Mouse (Mus musculus) midbrain, embryonic 13.5 days (tissue): ENCODE data around the gene Icam2. TPM values are rescaled to one million over a fixed set of nuclear protein-coding genes. Genes with fewer than 3 reads are reported as not detected.
"Not testable (repeated sequence)": the region's sequence is repeated elsewhere in the genome, so short reads cannot be mapped to it uniquely, and the experiment has no call there.

Experiments used
- ATAC-seq: fragments of 200-750 bp; cut with Nextera tagmentation; 2 replicates; pipeline ENCODE4 v1.8.0; 2017; ENCODE audit warnings: mild to moderate bottlenecking, moderate TSS enrichment, moderate library complexity
- H3K27ac ChIP-seq: fragments of 300-500 bp; sonication (generic); 2 replicates; pipeline ENCODE4 v1.5.1; 2015; ENCODE audit warnings: inconsistent platforms, mild to moderate bottlenecking, moderate library complexity
- H3K27me3 ChIP-seq: fragments of 300-500 bp; sonication (generic); 2 replicates; pipeline ENCODE4 v1.6.1; 2015; ENCODE audit warnings: mild to moderate bottlenecking, inconsistent platforms
- H3K36me3 ChIP-seq: fragments of 300-500 bp; sonication (generic); 2 replicates; pipeline ENCODE4 v1.6.1; 2015; ENCODE audit warnings: mild to moderate bottlenecking, inconsistent platforms
- H3K4me1 ChIP-seq: fragments of 300-500 bp; sonication (generic); replicated peaks from 2 replicates; pipeline ENCODE4 v1.6.1; 2015; ENCODE audit warnings: inconsistent platforms
- H3K4me2 ChIP-seq: fragments of 300-500 bp; sonication (generic); replicated peaks from 2 replicates; pipeline ENCODE4 v1.6.1; 2015; ENCODE audit warnings: moderate library complexity, mild to moderate bottlenecking, inconsistent platforms
- H3K4me3 ChIP-seq: fragments of 300-500 bp; sonication (generic); replicated peaks from 2 replicates; pipeline ENCODE4 v1.5.1; 2015; ENCODE audit warnings: mild to moderate bottlenecking, inconsistent platforms
- H3K9ac ChIP-seq: fragments of 300-500 bp; sonication (generic); replicated peaks from 2 replicates; pipeline ENCODE4 v1.6.1; 2015; ENCODE audit warnings: mild to moderate bottlenecking, inconsistent platforms
- H3K9me3 ChIP-seq: fragments of 300-500 bp; sonication (generic); 2 replicates; pipeline ENCODE4 v1.6.1; 2016; ENCODE audit warnings: mild to moderate bottlenecking, inconsistent platforms
- WGBS: fragments of 180-500 bp; shearing (Covaris S2); methylation state at CpG from one replicate; pipeline ENCODE4 v1.1.7; 2015; 5-methylcytosine and 5-hydroxymethylcytosine counted together
- polyA plus RNA-seq: library from polyadenylated mRNA; unstranded; fragments of >200 nt; fragmentation: Nextera tagmentation; extraction: Ambion mirVana; gene quantifications from 2 replicates; pipeline ENCODE4 v1.2.1, GENCODE M21; 2015

Icam2 gene
- polyA plus RNA-seq, 1 experiment from 2014 or later: 8.5 TPM

GRCm38 (mm10) chr11:106416331-106416730 is 28.5 kb upstream of the Icam2 start:
- H3K4me2 ChIP-seq: no peak overlapping the region
- no peak overlapping the region for H3K27ac ChIP-seq
- WGBS: 61% methylated on average over 3 of the region's 3 CpGs
- no peaks in the 10 kb centered on the region for H3K27me3 ChIP-seq
- no peak overlapping the region for H3K4me3 ChIP-seq
- H3K9ac ChIP-seq: no peak overlapping the region
- H3K36me3 ChIP-seq: peaks cover 30% of the 10 kb centered on the region
- no peaks in the 10 kb centered on the region for H3K9me3 ChIP-seq
- ATAC-seq: no peak
- H3K4me1 ChIP-seq: no peaks in the 10 kb centered on the region

DNA sequence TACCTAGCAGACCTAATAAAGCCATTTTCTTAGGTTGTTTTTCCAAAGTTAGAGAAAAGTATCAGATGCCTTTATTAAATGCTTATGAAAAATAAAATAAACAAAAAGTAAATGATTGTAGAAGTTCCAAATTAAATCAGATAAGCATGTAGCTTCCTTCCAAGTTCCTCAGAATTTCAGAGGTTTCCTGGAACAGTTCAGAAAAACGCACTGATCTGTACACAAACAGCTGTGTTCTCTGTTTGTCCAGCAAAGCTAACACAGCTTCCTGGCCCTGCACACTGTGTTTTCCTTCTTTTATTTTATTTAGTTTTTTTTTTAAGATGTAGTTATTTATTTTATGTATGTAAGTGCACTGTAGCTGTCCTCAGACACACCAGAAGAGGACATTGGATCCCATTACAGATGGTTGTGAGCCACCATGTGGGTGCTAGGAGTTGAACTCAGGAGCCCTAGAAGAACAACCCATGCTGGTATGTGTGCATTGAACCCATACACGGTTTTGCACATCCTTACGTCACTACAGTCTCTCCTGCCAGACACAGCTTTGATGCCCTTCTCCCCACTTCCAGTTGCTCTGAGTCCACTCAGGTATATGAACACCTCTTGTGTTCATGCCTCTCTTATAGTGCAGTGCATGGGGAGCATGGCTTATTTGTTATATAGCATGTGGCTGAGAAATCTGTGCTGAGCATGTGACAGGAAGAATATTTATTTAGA is 24.9 kb upstream of the Icam2 start:
- Histone ChIP-seq H3K9ac (no peak overlapping the region), H3K36me3 (peaks cover 47% of the 10 kb centered on the region), H3K4me1 (no peaks in the 10 kb centered on the region), H3K4me3 (no peak overlapping the region), H3K9me3 (no peaks in the 10 kb centered on the region), H3K27ac (no peak overlapping the region), H3K27me3 (no peaks in the 10 kb centered on the region), H3K4me2 (no peak overlapping the region)
- WGBS: 87% methylated on average over 3 of the region's 3 CpGs
- no peak for ATAC-seq

DNA sequence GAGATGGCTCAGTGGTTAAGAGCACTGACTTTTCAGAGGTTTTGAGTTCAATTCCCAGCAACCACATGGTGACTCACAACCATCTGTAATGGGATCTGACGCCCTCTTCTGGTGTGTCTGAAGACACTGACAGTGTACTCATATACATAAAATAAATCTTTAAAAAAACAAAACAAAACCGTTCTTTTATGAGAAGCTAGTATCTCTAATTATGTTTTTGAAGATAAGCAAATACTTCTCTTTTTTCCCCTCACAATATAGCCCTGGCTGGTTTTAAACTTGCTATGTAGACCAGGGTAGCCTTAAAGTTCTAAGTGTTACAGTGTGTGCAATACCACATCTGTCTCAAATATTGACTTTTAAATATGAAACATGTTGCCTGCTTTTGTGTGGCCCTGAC is 23.3 kb upstream of the Icam2 start:
- Histone ChIP-seq H3K9me3 (no peaks in the 10 kb centered on the region), H3K36me3 (peaks cover 63% of the 10 kb centered on the region), H3K27ac (no peak overlapping the region), H3K4me1 (no peaks in the 10 kb centered on the region), H3K9ac (no peak overlapping the region), H3K27me3 (no peaks in the 10 kb centered on the region), H3K4me2 (no peak overlapping the region), H3K4me3 (no peak overlapping the region)
- WGBS: 87% methylated on average over 2 of the region's 2 CpGs
- no peak for ATAC-seq

GRCm38 (mm10) chr11:106410507-106410906 is 22.6 kb upstream of the Icam2 start:
- Histone ChIP-seq H3K9ac (no peak overlapping the region), H3K4me2 (no peak overlapping the region), H3K9me3 (no peaks in the 10 kb centered on the region), H3K27ac (no peak overlapping the region), H3K4me1 (no peaks in the 10 kb centered on the region), H3K36me3 (peaks cover 65% of the 10 kb centered on the region), H3K27me3 (no peaks in the 10 kb centered on the region), H3K4me3 (no peak overlapping the region)
- ATAC-seq: no peak
- WGBS: 91% methylated on average over 3 of the region's 3 CpGs

- H3K9ac ChIP-seq: no peak overlapping the region
- WGBS: 82% methylated on average over 4 of the region's 4 CpGs
- H3K27ac ChIP-seq: no peak overlapping the region
- H3K4me3 ChIP-seq: no peak overlapping the region
- peaks cover 70% of the 10 kb centered on the region for H3K36me3 ChIP-seq
- ATAC-seq: no peak
- no peak overlapping the region for H3K4me2 ChIP-seq
- H3K27me3 ChIP-seq: no peaks in the 10 kb centered on the region
- no peaks in the 10 kb centered on the region for H3K4me1 ChIP-seq
- H3K9me3 ChIP-seq: no peaks in the 10 kb centered on the region
These were observed 22.1 kb upstream of the Icam2 start for GRCm38 (mm10) chr11:106410011-106410410.

DNA sequence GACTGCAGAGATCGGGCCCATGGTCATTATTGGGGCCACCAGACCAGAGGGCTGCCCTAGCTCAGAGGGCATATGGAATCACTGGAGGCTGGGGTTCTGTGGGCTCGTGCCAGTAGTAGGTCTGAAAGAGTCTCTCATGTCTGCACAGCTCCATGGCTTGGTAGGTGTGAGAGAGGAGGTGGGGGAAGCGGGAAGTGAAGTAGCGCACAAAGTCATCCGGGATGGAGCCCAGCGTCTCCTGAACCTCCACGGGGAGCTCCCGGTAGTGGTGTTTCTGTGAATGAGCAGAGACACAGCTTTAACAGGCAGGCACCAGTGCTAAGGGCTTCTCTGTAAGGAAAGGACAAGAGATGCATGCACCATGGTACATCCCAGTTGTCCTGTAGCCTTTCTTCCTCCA is 10.6 kb upstream of the Icam2 start:
- Histone ChIP-seq H3K36me3 (peaks cover 52% of the 10 kb centered on the region), H3K9me3 (no peaks in the 10 kb centered on the region), H3K27me3 (no peaks in the 10 kb centered on the region), H3K4me2 (no peak overlapping the region), H3K27ac (no peak overlapping the region), H3K4me1 (no peaks in the 10 kb centered on the region), H3K9ac (no peak overlapping the region), H3K4me3 (no peak overlapping the region)
- WGBS: 92% methylated on average over 8 of the region's 8 CpGs
- no peak for ATAC-seq

- Histone ChIP-seq H3K36me3 (peaks cover 43% of the 10 kb centered on the region), H3K4me2 (no peak overlapping the region), H3K4me1 (no peaks in the 10 kb centered on the region), H3K27me3 (no peaks in the 10 kb centered on the region), H3K9me3 (no peaks in the 10 kb centered on the region), H3K9ac (no peak overlapping the region), H3K4me3 (no peak overlapping the region), H3K27ac (no peak overlapping the region)
- WGBS: 87% methylated on average over 3 of the region's 3 CpGs
- ATAC-seq: no peak
These were observed 9.8 kb upstream of the Icam2 start for GRCm38 (mm10) chr11:106397656-106398055.

- H3K9me3 ChIP-seq, H3K4me3 ChIP-seq, H3K27ac ChIP-seq, H3K4me1 ChIP-seq, H3K9ac ChIP-seq, H3K27me3 ChIP-seq, ATAC-seq, H3K4me2 ChIP-seq: not testable (repeated sequence)
- WGBS: 88% methylated on average over 2 of the region's 2 CpGs
- peaks cover 18% of the 10 kb centered on the region for H3K36me3 ChIP-seq
These were observed 6.2 kb upstream of the Icam2 start for GRCm38 (mm10) chr11:106394055-106394454.

DNA sequence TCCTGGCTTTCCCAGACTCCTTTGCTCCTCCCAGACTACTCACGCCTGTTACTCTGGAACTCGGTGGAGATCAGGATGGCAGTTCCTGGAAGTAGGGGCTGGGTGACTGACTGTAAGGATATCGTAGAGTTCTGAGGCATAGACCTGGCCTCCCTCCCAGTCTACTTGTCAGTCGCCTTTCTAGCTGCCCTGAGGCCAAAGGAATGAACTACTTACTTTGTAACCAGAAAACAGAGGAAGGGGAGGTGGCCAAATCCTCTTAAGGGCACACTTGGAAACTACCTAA is 5.4 kb upstream of the Icam2 start:
- H3K4me3 ChIP-seq: no peak overlapping the region
- no peak overlapping the region for H3K9ac ChIP-seq
- H3K4me2 ChIP-seq: no peak overlapping the region
- H3K36me3 ChIP-seq: peaks cover 10% of the 10 kb centered on the region
- no peaks in the 10 kb centered on the region for H3K9me3 ChIP-seq
- no peak overlapping the region for H3K27ac ChIP-seq
- H3K4me1 ChIP-seq: no peaks in the 10 kb centered on the region
- WGBS: 75% methylated on average over 4 of the region's 4 CpGs
- ATAC-seq: no peak
- no peaks in the 10 kb centered on the region for H3K27me3 ChIP-seq

GRCm38 (mm10) chr11:106392597-106393330 is 4.9 kb upstream of the Icam2 start:
- ATAC-seq: no peak
- Histone ChIP-seq H3K4me1 (no peaks in the 10 kb centered on the region), H3K4me3 (no peak overlapping the region), H3K36me3 (peaks cover 5% of the 10 kb centered on the region; the same call in 1 of the 2 replicates), H3K27me3 (no peaks in the 10 kb centered on the region), H3K9ac (no peak overlapping the region), H3K4me2 (no peak overlapping the region), H3K9me3 (no peaks in the 10 kb centered on the region), H3K27ac (no peak overlapping the region)
- WGBS: 74% methylated on average over 7 of the region's 7 CpGs

- no peaks in the 10 kb centered on the region for H3K9me3 ChIP-seq
- H3K4me3 ChIP-seq: no peak overlapping the region
- H3K36me3 ChIP-seq: peaks cover 4% of the 10 kb centered on the region; the same call in 1 of the 2 replicates
- no peak overlapping the region for H3K9ac ChIP-seq
- peak; percentile 80 for ATAC-seq
- 33% methylated on average over 6 of the region's 6 CpGs for WGBS
- no peak overlapping the region for H3K4me2 ChIP-seq
- no peaks in the 10 kb centered on the region for H3K27me3 ChIP-seq
- no peak overlapping the region for H3K27ac ChIP-seq
- H3K4me1 ChIP-seq: no peaks in the 10 kb centered on the region
These were observed 3.8 kb upstream of the Icam2 start for GRCm38 (mm10) chr11:106391546-106392188.

GRCm38 (mm10) chr11:106390757-106391156 is 2.9 kb upstream of the Icam2 start:
- Histone ChIP-seq H3K4me3 (no peak overlapping the region), H3K9ac (no peak overlapping the region), H3K4me1 (no peaks in the 10 kb centered on the region), H3K4me2 (no peak overlapping the region), H3K36me3 (peaks cover 4% of the 10 kb centered on the region; the same call in 1 of the 2 replicates), H3K27ac (no peak overlapping the region), H3K9me3 (no peaks in the 10 kb centered on the region), H3K27me3 (no peaks in the 10 kb centered on the region)
- no peak for ATAC-seq
- WGBS: 74% methylated on average over 3 of the region's 3 CpGs
